Mouse (Mus musculus) intestine, embryonic 15.5 days (tissue): ENCODE measurements around the gene Zc3hav1l. TPM values are rescaled to one million over a fixed set of nuclear protein-coding genes. Genes with fewer than 3 reads are reported as not detected.

Source experiments
- ATAC-seq: fragments of 200-750 bp; cut with Nextera tagmentation; 2 replicates; pipeline ENCODE4 v1.8.0; 2017; ENCODE audit warnings: moderate TSS enrichment, moderate library complexity
- H3K27ac ChIP-seq: fragments of 300-500 bp; sonication (generic); 2 replicates; pipeline ENCODE4 v1.5.1; 2015; ENCODE audit warnings: mild to moderate bottlenecking, inconsistent platforms
- H3K27me3 ChIP-seq: fragments of 300-500 bp; sonication (generic); replicated peaks from 2 replicates; pipeline ENCODE4 v1.6.1; 2015; ENCODE audit warnings: inconsistent platforms
- H3K36me3 ChIP-seq: fragments of 300-500 bp; sonication (generic); 2 replicates; pipeline ENCODE4 v1.6.1; 2015; ENCODE audit warnings: inconsistent platforms
- H3K4me1 ChIP-seq: fragments of 300-500 bp; sonication (generic); replicated peaks from 2 replicates; pipeline ENCODE4 v1.6.1; 2015; ENCODE audit warnings: inconsistent platforms
- H3K4me2 ChIP-seq: fragments of 300-500 bp; sonication (generic); replicated peaks from 2 replicates; pipeline ENCODE4 v1.6.1; 2015; ENCODE audit warnings: mild to moderate bottlenecking, inconsistent platforms
- H3K4me3 ChIP-seq: fragments of 300-500 bp; sonication (generic); replicated peaks from 2 replicates; pipeline ENCODE4 v1.5.1; 2015; ENCODE audit warnings: inconsistent platforms
- H3K9ac ChIP-seq: fragments of 300-500 bp; sonication (generic); 2 replicates; pipeline ENCODE4 v1.6.1; 2015; ENCODE audit warnings: inconsistent platforms
- H3K9me3 ChIP-seq: fragments of 300-500 bp; sonication (generic); 2 replicates; pipeline ENCODE4 v1.6.1; 2016; ENCODE audit warnings: inconsistent platforms
- WGBS: fragments of 180-500 bp; shearing (Covaris S2); methylation state at CpG from one replicate; pipeline ENCODE4 v1.1.7; 2015; 5-methylcytosine and 5-hydroxymethylcytosine counted together
- polyA plus RNA-seq: library from polyadenylated mRNA; unstranded; fragments of >200 nt; fragmentation: Nextera tagmentation; extraction: Ambion mirVana; gene quantifications from 2 replicates; pipeline ENCODE4 v1.2.1, GENCODE M21; 2015

The Zc3hav1l gene
- polyA plus RNA-seq, 1 experiment from 2014 or later = 9.0 TPM

- no peaks in the 10 kb centered on the region for H3K4me1 ChIP-seq
- no peak for ATAC-seq
These were observed 56.7 kb downstream of the Zc3hav1l start for GRCm38 (mm10) chr6:38242295-38242830.

GRCm38 (mm10) chr6:38241508-38241907 lies 57.6 kb downstream of the Zc3hav1l start:
- no peak for ATAC-seq
- no peak overlapping the region for H3K4me3 ChIP-seq
- H3K4me2 ChIP-seq = no peak overlapping the region
- no peaks in the 10 kb centered on the region for H3K4me1 ChIP-seq
- no peaks in the 10 kb centered on the region for H3K27me3 ChIP-seq
- no peaks in the 10 kb centered on the region for H3K36me3 ChIP-seq
- no peak overlapping the region for H3K27ac ChIP-seq
- H3K9me3 ChIP-seq = no peaks in the 10 kb centered on the region
- 86% methylated on average over 4 of the region's 4 CpGs for WGBS
- H3K9ac ChIP-seq = no peak overlapping the region

More at GRCm38 (mm10) chr6:38242295-38242830, 56.7 kb downstream of the Zc3hav1l start:
- H3K36me3 ChIP-seq = no peaks in the 10 kb centered on the region
- no peaks in the 10 kb centered on the region for H3K27me3 ChIP-seq
- no peaks in the 10 kb centered on the region for H3K9me3 ChIP-seq
- no peak overlapping the region for H3K27ac ChIP-seq
- H3K9ac ChIP-seq = no peak overlapping the region
- no peak overlapping the region for H3K4me2 ChIP-seq
- H3K4me3 ChIP-seq = no peak overlapping the region
- 86% methylated on average over 8 of the region's 8 CpGs for WGBS

GRCm38 (mm10) chr6:38240618-38241017 lies 58.4 kb downstream of the Zc3hav1l start:
- Histone ChIP-seq H3K27me3 (no peaks in the 10 kb centered on the region), H3K27ac (no peak overlapping the region), H3K4me3 (no peak overlapping the region), H3K4me2 (no peak overlapping the region), H3K36me3 (no peaks in the 10 kb centered on the region), H3K9ac (no peak overlapping the region), H3K9me3 (no peaks in the 10 kb centered on the region), H3K4me1 (no peaks in the 10 kb centered on the region)
- WGBS = 78% methylated on average over 5 of the region's 5 CpGs
- ATAC-seq = no peak

- WGBS = 84% methylated on average over 4 of the region's 4 CpGs
- no peak for ATAC-seq
These were observed 60.7 kb downstream of the Zc3hav1l start for GRCm38 (mm10) chr6:38238382-38238781.

More at GRCm38 (mm10) chr6:38238382-38238781, 60.7 kb downstream of the Zc3hav1l start:
- H3K27me3 ChIP-seq = no peaks in the 10 kb centered on the region
- no peaks in the 10 kb centered on the region for H3K36me3 ChIP-seq
- no peak overlapping the region for H3K4me3 ChIP-seq
- no peak overlapping the region for H3K27ac ChIP-seq
- H3K4me1 ChIP-seq = no peaks in the 10 kb centered on the region
- no peak overlapping the region for H3K4me2 ChIP-seq
- H3K9ac ChIP-seq = no peak overlapping the region
- no peaks in the 10 kb centered on the region for H3K9me3 ChIP-seq

Other genes starting within 250 kb of the Zc3hav1l start
- gene Tmem213, start 190.0 kb downstream of the Zc3hav1l start, polyA plus RNA-seq = 0.57 TPM in 1 of 2 replicates, not detected in the other
- 3.9 and 4.0 TPM in 2 replicates for gene Atp6v0a4, start 174.7 kb downstream of the Zc3hav1l start, polyA plus RNA-seq
- 2.8 and 3.3 TPM in 2 replicates for gene D630045J12Rik, start 45.2 kb downstream of the Zc3hav1l start, polyA plus RNA-seq
- 13.9 and 15.2 TPM in 2 replicates for gene Zc3hav1, start 55.3 kb upstream of the Zc3hav1l start, polyA plus RNA-seq
- 3.8 and 4.0 TPM in 2 replicates for gene Ttc26, start 82.2 kb upstream of the Zc3hav1l start, polyA plus RNA-seq
- 9.5 and 11.7 TPM in 2 replicates for gene Ubn2, start 134.7 kb upstream of the Zc3hav1l start, polyA plus RNA-seq
- gene Fmc1, start 234.2 kb upstream of the Zc3hav1l start, polyA plus RNA-seq = 170 and 176 TPM in 2 replicates